Mouse (Mus musculus): ENCODE data around the gene Pfkp. TPM values are rescaled to one million over a fixed set of nuclear protein-coding genes. Genes with fewer than 3 reads are reported as not detected.

Pfkp gene
- total RNA-seq, 2 experiments from 2014 or later: 6.7 to 13.7 TPM

Other genes with a start within 250 kb of the Pfkp start
- 58.9 and 59.4 TPM in 2 replicates for gene Pitrm1, start 100.6 kb downstream of the Pfkp start, total RNA-seq (2015; ENCODE audit: low replicate concordance)
- gene Pitrm1, start 100.6 kb downstream of the Pfkp start, total RNA-seq (2017; ENCODE audit: low replicate concordance): 76.5 and 93.1 TPM in 2 replicates